ENCODE assay signal across 36 mouse cellular contexts in the genomic region with DNA sequence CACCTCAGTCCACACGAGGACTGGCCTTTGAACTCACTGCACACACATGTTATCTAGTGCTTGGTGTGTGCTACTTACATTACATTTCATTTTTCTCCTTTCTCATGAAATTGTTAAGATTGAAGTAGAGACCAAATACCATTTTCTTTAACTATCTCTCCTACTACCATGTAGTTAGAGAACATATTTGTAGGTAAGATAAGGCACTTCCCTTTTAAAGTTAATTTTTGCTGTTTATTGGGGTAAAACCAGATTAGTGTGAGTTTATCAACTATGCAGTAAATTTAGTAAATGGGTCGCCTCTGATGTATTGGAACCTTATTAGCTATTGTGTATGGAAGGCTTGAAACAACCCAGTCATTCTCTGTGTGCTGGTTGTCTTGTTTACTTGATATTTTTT. TPM values are rescaled to one million over a fixed set of nuclear protein-coding genes. Genes with fewer than 3 reads are reported as not detected.
"Had no signal": no experiment of that assay in that cellular context is flagged by ENCODE, and none has a peak within 500 bp of the region (broad histone marks: within the 10 kb centered on the region; RNA-seq: fewer than 3 reads in every experiment).

No protein-coding gene starts in this region.

- H3K27me3 ChIP-seq: embryonic facial prominence, embryonic 12.5 days; embryonic facial prominence, embryonic 13.5 days; forebrain, embryonic 12.5 days; forebrain, embryonic 13.5 days; forebrain, embryonic 15.5 days had no signal

- H3K9me3 ChIP-seq: embryonic facial prominence, embryonic 10.5 days; embryonic facial prominence, embryonic 12.5 days; embryonic facial prominence, embryonic 13.5 days; embryonic facial prominence, embryonic 15.5 days; forebrain, embryonic 10.5 days; forebrain, embryonic 12.5 days; forebrain, embryonic 13.5 days; forebrain, embryonic 15.5 days had no signal

- H3K4me3 ChIP-seq: embryonic facial prominence, embryonic 10.5 days; embryonic facial prominence, embryonic 12.5 days; embryonic facial prominence, embryonic 13.5 days; embryonic facial prominence, embryonic 15.5 days; erythroblast, embryonic 14.5 days; forebrain, embryonic 10.5 days; forebrain, embryonic 12.5 days; forebrain, embryonic 13.5 days; forebrain, embryonic 15.5 days; gastrocnemius, adult 2 months; heart, adult 2 months had no signal

- DNase-seq: cerebellum, adult 9-10 months; cerebellum, adult 9-11 months; cerebellum, postnatal 10 days; cerebellum, postnatal 14 days; cerebellum, postnatal 25 days; cerebellum, postnatal 36 days; embryo, embryonic 11 days; forebrain, postnatal 0 days; gastrocnemius, adult 2 months; gastrocnemius, postnatal 10 days; gastrocnemius, postnatal 14 days; gastrocnemius, postnatal 25 days; gastrocnemius, postnatal 36 days; heart, adult 11 months; heart, adult 18-20 months; heart, adult 2 months had no signal

- H3K36me3 ChIP-seq: embryonic facial prominence, embryonic 10.5 days; embryonic facial prominence, embryonic 12.5 days; embryonic facial prominence, embryonic 13.5 days; embryonic facial prominence, embryonic 15.5 days; forebrain, embryonic 10.5 days; forebrain, embryonic 12.5 days; forebrain, embryonic 15.5 days had no signal

- H3K4me1 ChIP-seq: embryonic facial prominence, embryonic 12.5 days; embryonic facial prominence, embryonic 13.5 days; embryonic facial prominence, embryonic 15.5 days; forebrain, embryonic 12.5 days; forebrain, embryonic 13.5 days; forebrain, embryonic 15.5 days had no signal

- H3K27ac ChIP-seq: embryonic facial prominence, embryonic 10.5 days; embryonic facial prominence, embryonic 12.5 days; embryonic facial prominence, embryonic 13.5 days; embryonic facial prominence, embryonic 15.5 days; forebrain, embryonic 10.5 days; forebrain, embryonic 12.5 days; forebrain, embryonic 13.5 days; forebrain, embryonic 15.5 days; gastrocnemius, adult 2 months; heart, adult 2 months had no signal

- H3K9ac ChIP-seq: embryonic facial prominence, embryonic 12.5 days; embryonic facial prominence, embryonic 13.5 days; embryonic facial prominence, embryonic 15.5 days; forebrain, embryonic 12.5 days; forebrain, embryonic 13.5 days; forebrain, embryonic 15.5 days; forebrain, postnatal 0 days had no signal

- ATAC-seq: forebrain, embryonic 13.5 days; forebrain, embryonic 14.5 days; forebrain, embryonic 15.5 days; forebrain, embryonic 16.5 days; forebrain, postnatal 0 days had no signal

RNA-seq across cellular contexts. Expression of gene Rd3l, which starts 2.0 kb away (rescaled TPM):
- total RNA-seq: common myeloid progenitor, adult 5-6 weeks; gastrocnemius, adult 18-20 months; gastrocnemius, adult 2 months; gastrocnemius, adult 8-10 months; gastrocnemius, postnatal 10 days; gastrocnemius, postnatal 14 days; gastrocnemius, postnatal 25 days; gastrocnemius, postnatal 36 days; gastrocnemius, postnatal 4 days; granulocyte monocyte progenitor cell, adult 5-6 weeks had no signal
- polyA plus RNA-seq: embryonic facial prominence, embryonic 10.5 days; embryonic facial prominence, embryonic 11.5 days; embryonic facial prominence, embryonic 12.5 days; embryonic facial prominence, embryonic 13.5 days; embryonic facial prominence, embryonic 14.5 days; embryonic facial prominence, embryonic 15.5 days; erythroblast, embryonic 14.5 days; forebrain, embryonic 10.5 days; forebrain, embryonic 11.5 days; forebrain, embryonic 12.5 days; forebrain, embryonic 13.5 days; forebrain, embryonic 14.5 days; forebrain, embryonic 15.5 days; forebrain, embryonic 16.5 days; gonadal fat pad, adult 2 months; heart, adult 2 months had no signal

RNA-seq across cellular contexts. Expression of gene Tdrd9, which starts 11.8 kb away (rescaled TPM):
- total RNA-seq: gastrocnemius, postnatal 36 days; granulocyte monocyte progenitor cell, adult 5-6 weeks had no signal
- polyA plus RNA-seq: erythroblast, embryonic 14.5 days had no signal
